In the genomic region with DNA sequence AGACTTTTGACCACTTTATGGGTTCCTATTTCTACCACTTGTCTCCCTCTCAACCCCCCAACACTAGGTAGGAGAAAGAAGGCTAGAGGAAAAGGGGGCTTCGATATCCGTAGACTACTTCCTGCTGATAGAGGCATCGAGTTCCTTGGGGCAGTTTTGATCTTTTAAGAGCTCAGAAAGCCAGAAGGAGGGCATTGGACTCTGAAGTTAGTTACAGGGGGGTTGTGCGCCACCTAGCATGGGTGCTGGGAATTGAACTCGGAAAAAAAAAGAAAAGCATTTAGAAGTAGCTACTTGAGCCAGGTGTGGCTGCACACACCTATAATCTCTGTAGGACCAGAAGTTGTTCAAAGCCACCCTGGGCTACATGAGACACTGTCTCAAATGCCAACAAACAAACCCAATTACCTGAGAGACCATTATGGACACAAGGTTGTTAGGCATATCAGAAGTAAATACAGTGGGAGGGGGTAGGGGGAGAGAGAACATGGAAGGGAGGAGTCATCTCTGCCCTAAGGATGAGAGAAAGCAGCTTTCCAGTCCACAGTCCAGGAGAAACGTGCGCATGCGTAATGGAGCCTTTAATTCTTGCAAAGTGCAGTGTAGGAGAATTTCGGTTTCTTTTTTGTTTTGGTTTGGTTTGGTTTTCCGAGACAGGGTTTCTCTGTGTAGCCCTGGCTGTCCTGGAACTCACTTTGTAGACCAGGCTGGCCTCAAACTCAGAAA, we compare ENCODE assay signal across 8 mouse cellular contexts. TPM values are rescaled to one million over a fixed set of nuclear protein-coding genes. Genes with fewer than 3 reads are reported as not detected.
A peak's percentile ranks its signal among the peaks of the same experiment; 100 is the strongest.
DNase-seq lines count a peak whose midpoint lies in the region; ATAC-seq lines count a peak whose summit lies in the region.

No protein-coding gene starts in this region.

- WGBS in embryonic facial prominence, embryonic 11.5 days, result 32% methylated on average over 10 of the region's 10 CpGs
- WGBS in heart, embryonic 11.5 days (ENCODE audit: insufficient replicate concordance), result 30% methylated on average over 10 of the region's 10 CpGs
- 32% methylated on average over 10 of the region's 10 CpGs for WGBS in kidney, embryonic 16.5 days
- 33% methylated on average over 10 of the region's 10 CpGs for WGBS in liver, embryonic 16.5 days (ENCODE audit: insufficient replicate concordance)
- 34% methylated on average over 10 of the region's 10 CpGs for WGBS in neural tube, embryonic 12.5 days

- no peaks in the 10 kb centered on the region for H3K36me3 ChIP-seq in embryonic facial prominence, embryonic 11.5 days (replicated peaks; ENCODE audit: control insufficient read depth, insufficient read depth, low read depth, low read length)
- peaks cover 11% of the 10 kb centered on the region for H3K36me3 ChIP-seq in heart, embryonic 11.5 days (ENCODE audit: control insufficient read depth, insufficient read depth, low read length)
- peaks cover 24% of the 10 kb centered on the region for H3K36me3 ChIP-seq in kidney, embryonic 16.5 days (ENCODE audit: insufficient read depth, low read length)
- H3K36me3 ChIP-seq in liver, embryonic 16.5 days (ENCODE audit: control insufficient read depth, insufficient read depth), result peaks cover 54% of the 10 kb centered on the region
- H3K36me3 ChIP-seq in neural tube, embryonic 12.5 days, result peaks cover 23% of the 10 kb centered on the region

- DNase-seq in CD4-positive helper T cell, adult 2 months (ENCODE audit: low read depth, low spot score), result peak; percentile 83
- peak; percentile 60 for DNase-seq in adrenal gland, adult 2 months
- DNase-seq in embryonic facial prominence, embryonic 11.5 days (ENCODE audit: low spot score), result peak; percentile 84
- peak; percentile 33 for DNase-seq in testis, postnatal 14 days (ENCODE audit: low spot score)

- H3K4me1 ChIP-seq in embryonic facial prominence, embryonic 11.5 days (ENCODE audit: control insufficient read depth, insufficient read depth, low read length), result no peaks in the 10 kb centered on the region
- peaks cover 9% of the 10 kb centered on the region for H3K4me1 ChIP-seq in heart, embryonic 11.5 days (ENCODE audit: control insufficient read depth, insufficient read depth, low read length)
- H3K4me1 ChIP-seq in kidney, embryonic 16.5 days (ENCODE audit: insufficient read depth, low read length), result peaks cover 11% of the 10 kb centered on the region
- H3K4me1 ChIP-seq in liver, embryonic 16.5 days (ENCODE audit: control insufficient read depth, low read depth, low read length), result peaks cover 15% of the 10 kb centered on the region
- peaks cover 12% of the 10 kb centered on the region for H3K4me1 ChIP-seq in neural tube, embryonic 12.5 days

- H3K27me3 ChIP-seq in embryonic facial prominence, embryonic 11.5 days (ENCODE audit: control insufficient read depth, insufficient read depth, low read length), result no peaks in the 10 kb centered on the region
- H3K27me3 ChIP-seq in heart, embryonic 11.5 days (ENCODE audit: control insufficient read depth, insufficient read depth, low read length), result no peaks in the 10 kb centered on the region
- no peaks in the 10 kb centered on the region for H3K27me3 ChIP-seq in kidney, embryonic 16.5 days (ENCODE audit: insufficient read depth, low read length)
- H3K27me3 ChIP-seq in liver, embryonic 16.5 days (ENCODE audit: control insufficient read depth, insufficient read depth, low read depth, low read length), result no peaks in the 10 kb centered on the region
- H3K27me3 ChIP-seq in neural tube, embryonic 12.5 days (replicated peaks), result no peaks in the 10 kb centered on the region

- H3K9ac ChIP-seq in embryonic facial prominence, embryonic 11.5 days (replicated peaks; ENCODE audit: low read length), result peak overlapping the region; percentile 75; the same call in 1 of the 2 replicates
- peak overlapping the region; percentile 91 for H3K9ac ChIP-seq in heart, embryonic 11.5 days (ENCODE audit: low read depth, low read length)
- H3K9ac ChIP-seq in kidney, embryonic 16.5 days (replicated peaks; ENCODE audit: low read length), result peak overlapping the region; percentile 78
- H3K9ac ChIP-seq in liver, embryonic 16.5 days (ENCODE audit: low read depth, low read length), result peak overlapping the region; percentile 82
- peak overlapping the region; percentile 78 for H3K9ac ChIP-seq in neural tube, embryonic 12.5 days

- peak overlapping the region; percentile 99 for H3K4me3 ChIP-seq in embryonic facial prominence, embryonic 11.5 days (ENCODE audit: low read depth, low read length)
- peak overlapping the region; percentile 99 for H3K4me3 ChIP-seq in heart, embryonic 11.5 days (ENCODE audit: low read depth, low read length)
- peak overlapping the region; percentile 88 for H3K4me3 ChIP-seq in kidney, embryonic 16.5 days (ENCODE audit: low read length)
- peak overlapping the region; percentile 89 for H3K4me3 ChIP-seq in liver, embryonic 16.5 days (ENCODE audit: low read depth, low read length)
- peak overlapping the region; percentile 98 for H3K4me3 ChIP-seq in neural tube, embryonic 12.5 days

- ATAC-seq in embryonic facial prominence, embryonic 11.5 days (replicated peaks; ENCODE audit: insufficient number of reproducible peaks, low FRiP score, low TSS enrichment, low read depth), result no peak
- no peak for ATAC-seq in heart, embryonic 11.5 days (replicated peaks; ENCODE audit: insufficient number of reproducible peaks, low FRiP score, low TSS enrichment)
- ATAC-seq in kidney, embryonic 16.5 days (ENCODE audit: low FRiP score, low TSS enrichment), result no peak
- no peak for ATAC-seq in liver, embryonic 16.5 days (ENCODE audit: low read depth)
- no peak for ATAC-seq in neural tube, embryonic 12.5 days (ENCODE audit: low FRiP score, low read depth)

- peak overlapping the region; percentile 81 for H3K4me2 ChIP-seq in embryonic facial prominence, embryonic 11.5 days (ENCODE audit: low read depth, low read length)
- peak overlapping the region; percentile 98 for H3K4me2 ChIP-seq in heart, embryonic 11.5 days
- H3K4me2 ChIP-seq in kidney, embryonic 16.5 days (replicated peaks; ENCODE audit: low read depth, low read length), result peak overlapping the region; percentile 99
- peak overlapping the region; percentile 75 for H3K4me2 ChIP-seq in liver, embryonic 16.5 days (ENCODE audit: low read depth, low read length)
- peak overlapping the region; percentile 98 for H3K4me2 ChIP-seq in neural tube, embryonic 12.5 days (replicated peaks)

- H3K27ac ChIP-seq in embryonic facial prominence, embryonic 11.5 days (replicated peaks; ENCODE audit: low read depth, low read length), result no peak overlapping the region; the same call in 1 of the 2 replicates
- H3K27ac ChIP-seq in heart, embryonic 11.5 days (ENCODE audit: low read depth, low read length), result peak overlapping the region; percentile 86
- H3K27ac ChIP-seq in kidney, embryonic 16.5 days (ENCODE audit: low read length), result peak overlapping the region; percentile 79; the same call in 1 of the 2 replicates
- H3K27ac ChIP-seq in liver, embryonic 16.5 days (ENCODE audit: low read length), result peak overlapping the region; percentile 80
- no peak overlapping the region for H3K27ac ChIP-seq in neural tube, embryonic 12.5 days

- H3K9me3 ChIP-seq in embryonic facial prominence, embryonic 11.5 days (replicated peaks; ENCODE audit: control insufficient read depth, low read length), result no peaks in the 10 kb centered on the region
- no peaks in the 10 kb centered on the region for H3K9me3 ChIP-seq in heart, embryonic 11.5 days (replicated peaks; ENCODE audit: control insufficient read depth, low read length)
- no peaks in the 10 kb centered on the region for H3K9me3 ChIP-seq in kidney, embryonic 16.5 days (ENCODE audit: low read length)
- H3K9me3 ChIP-seq in liver, embryonic 16.5 days (replicated peaks; ENCODE audit: control insufficient read depth, low read length), result no peaks in the 10 kb centered on the region
- no peaks in the 10 kb centered on the region for H3K9me3 ChIP-seq in neural tube, embryonic 12.5 days

RNA-seq across cellular contexts. Expression of a gene that starts 1.2 kb away (rescaled TPM):
- total RNA-seq in adrenal gland, adult 2 months (2021), result 10 to 100 TPM; 15.5 to 21.0 TPM
- 6.2 and 9.5 TPM in 2 replicates for polyA plus RNA-seq in adrenal gland, adult 2 months (2012; rRNA removed)
- polyA plus RNA-seq in embryonic facial prominence, embryonic 11.5 days (2014; fragmentation: Nextera tagmentation; extraction: Ambion mirVana), result 55.2 and 63.0 TPM in 2 replicates
- polyA plus RNA-seq in heart, embryonic 11.5 days (2014; fragmentation: Nextera tagmentation; extraction: Ambion mirVana), result 31.5 and 32.5 TPM in 2 replicates
- 34.5 and 42.4 TPM in 2 replicates for polyA plus RNA-seq in kidney, embryonic 16.5 days (2015; fragmentation: Nextera tagmentation; extraction: Ambion mirVana)
- polyA plus RNA-seq in liver, embryonic 16.5 days (2015; fragmentation: Nextera tagmentation; extraction: Ambion mirVana), result 18.1 and 18.7 TPM in 2 replicates
- polyA plus RNA-seq in neural tube, embryonic 12.5 days (2016; fragmentation: Nextera tagmentation; extraction: Ambion mirVana), result 38.5 and 39.8 TPM in 2 replicates

RNA-seq across cellular contexts. Expression of a gene that starts 32.7 kb away (rescaled TPM):
- 10 to 100 TPM in 1 of 2 experiments, 1 to 10 TPM in 1; 9.3 to 15.7 TPM for total RNA-seq in adrenal gland, adult 2 months (2021)
- 14.7 and 16.7 TPM in 2 replicates for polyA plus RNA-seq in adrenal gland, adult 2 months (2012; rRNA removed)
- polyA plus RNA-seq in embryonic facial prominence, embryonic 11.5 days (2014; fragmentation: Nextera tagmentation; extraction: Ambion mirVana), result 18.8 TPM in 2 replicates
- 36.2 and 38.4 TPM in 2 replicates for polyA plus RNA-seq in heart, embryonic 11.5 days (2014; fragmentation: Nextera tagmentation; extraction: Ambion mirVana)
- 16.0 and 16.2 TPM in 2 replicates for polyA plus RNA-seq in kidney, embryonic 16.5 days (2015; fragmentation: Nextera tagmentation; extraction: Ambion mirVana)
- polyA plus RNA-seq in liver, embryonic 16.5 days (2015; fragmentation: Nextera tagmentation; extraction: Ambion mirVana), result 130 and 131 TPM in 2 replicates
- 19.5 and 19.9 TPM in 2 replicates for polyA plus RNA-seq in neural tube, embryonic 12.5 days (2016; fragmentation: Nextera tagmentation; extraction: Ambion mirVana)

RNA-seq across cellular contexts. Expression of a gene that starts 55.7 kb away (rescaled TPM):
- under 1 TPM; 0.20 to 0.38 TPM for total RNA-seq in adrenal gland, adult 2 months (2021)
- 1.2 and 4.7 TPM in 2 replicates for polyA plus RNA-seq in adrenal gland, adult 2 months (2012; rRNA removed)
- polyA plus RNA-seq in embryonic facial prominence, embryonic 11.5 days (2014; fragmentation: Nextera tagmentation; extraction: Ambion mirVana), result 4.9 and 10.2 TPM in 2 replicates
- 558 and 581 TPM in 2 replicates for polyA plus RNA-seq in heart, embryonic 11.5 days (2014; fragmentation: Nextera tagmentation; extraction: Ambion mirVana)
- polyA plus RNA-seq in kidney, embryonic 16.5 days (2015; fragmentation: Nextera tagmentation; extraction: Ambion mirVana), result 58.8 and 166 TPM in 2 replicates
- 86.3 and 208 TPM in 2 replicates for polyA plus RNA-seq in liver, embryonic 16.5 days (2015; fragmentation: Nextera tagmentation; extraction: Ambion mirVana)
- polyA plus RNA-seq in neural tube, embryonic 12.5 days (2016; fragmentation: Nextera tagmentation; extraction: Ambion mirVana), result 56.3 and 78.1 TPM in 2 replicates

Comparison
In these comparisons a context has a peak if more than half of its experiments do, and no peak if none do; other contexts are left out.
1. DNase-seq: peak in every context shown above with its lines; median percentile 84 in embryonic facial prominence, embryonic 11.5 days; 83 in CD4-positive helper T cell, adult 2 months; 60 in adrenal gland, adult 2 months; 33 in testis, postnatal 14 days.
2. H3K27ac ChIP-seq: peak in heart, embryonic 11.5 days (single experiment), kidney, embryonic 16.5 days (single experiment) and liver, embryonic 16.5 days (single experiment); none in embryonic facial prominence, embryonic 11.5 days (single experiment) and neural tube, embryonic 12.5 days (single experiment).
3. Peak in every context shown above with its lines, with median percentiles within 50 percentile points of each other: H3K4me2 ChIP-seq, H3K4me3 ChIP-seq and H3K9ac ChIP-seq.